Mouse (Mus musculus) olfactory bulb, adult 2 months (tissue): Measurements from ENCODE around the gene Prom2.

ENCODE experiments used
- CTCF ChIP-seq: fragments of 200-500 bp; IDR thresholded peaks from 2 replicates; pipeline ENCODE4 v1.5.1; 2012; ENCODE audit warnings: low read depth, mild to moderate bottlenecking, low read length, moderate library complexity; ENCODE audit not compliant: insufficient read depth
- POLR2A ChIP-seq: fragments of 200-500 bp; IDR thresholded peaks from 2 replicates; pipeline ENCODE4 v1.6.1; 2012; ENCODE audit warnings: mild to moderate bottlenecking, low read depth, low read length, moderate library complexity; ENCODE audit not compliant: insufficient read depth

DNA sequence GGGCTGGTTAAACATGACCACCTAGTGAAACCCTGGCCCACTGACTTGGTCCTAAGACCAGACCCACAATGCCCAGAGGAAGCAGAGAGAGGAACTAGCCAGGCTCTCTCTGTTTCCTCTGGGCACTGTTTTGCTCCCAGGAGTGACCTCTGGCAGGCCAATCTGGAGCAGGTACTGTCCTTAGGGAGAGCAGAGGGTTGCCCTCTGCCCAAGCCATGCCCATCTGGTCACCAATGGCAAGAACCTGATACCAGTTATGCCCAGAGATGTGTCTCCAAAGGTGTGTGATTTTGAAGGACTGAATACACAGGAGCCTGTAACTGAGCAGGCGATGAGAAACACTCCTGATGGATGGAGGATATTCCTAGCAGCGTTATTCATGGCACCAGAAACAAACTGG lies 430 bp upstream of the Prom2 start:
- TF ChIP-seq CTCF, result no peak
- no peak for TF ChIP-seq POLR2A
